Mouse (Mus musculus): ENCODE measurements around the gene Mtss1l. TPM values are rescaled to one million over a fixed set of nuclear protein-coding genes. Genes with fewer than 3 reads are reported as not detected.

Gene Mtss1l
- polyA plus RNA-seq, 1 experiment from 2014 or later, result 13.8 TPM

DNA sequence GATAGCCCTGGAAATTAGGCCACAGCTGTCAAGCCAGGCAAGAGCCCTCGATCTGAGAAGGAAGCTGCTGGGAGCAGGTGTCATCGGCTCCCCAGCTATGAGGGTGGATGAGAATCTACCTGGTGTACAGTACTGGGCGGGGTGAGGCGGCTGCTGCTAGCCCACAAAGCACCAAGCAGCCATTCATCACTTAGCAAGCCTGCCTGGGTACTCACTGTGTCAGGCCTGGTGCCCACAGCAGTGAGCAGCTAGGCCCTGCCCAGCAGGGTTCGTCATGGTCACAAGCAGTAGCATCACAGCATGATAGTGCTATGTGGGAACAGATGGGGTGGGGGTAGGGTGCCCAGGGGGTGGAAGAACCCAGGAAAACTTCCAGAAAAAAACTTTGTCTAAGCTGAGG lies 25.8 kb upstream of the Mtss1l start:
- H3K4me2 ChIP-seq (replicated peaks), result no peak overlapping the region
- no peak overlapping the region for H3K27ac ChIP-seq (replicated peaks)
- no peak overlapping the region for H3K9ac ChIP-seq
- no peaks in the 10 kb centered on the region; the same call in 1 of the 2 replicates for H3K36me3 ChIP-seq
- H3K4me1 ChIP-seq, result peaks cover 18% of the 10 kb centered on the region
- ATAC-seq (ENCODE audit: insufficient number of reproducible peaks, low FRiP score, low TSS enrichment, low read depth), result no peak
- no peak overlapping the region for H3K4me3 ChIP-seq (replicated peaks)
- 77% methylated on average over 5 of the region's 5 CpGs for WGBS
- H3K27me3 ChIP-seq, result no peaks in the 10 kb centered on the region
- no peaks in the 10 kb centered on the region for H3K9me3 ChIP-seq (replicated peaks)

DNA sequence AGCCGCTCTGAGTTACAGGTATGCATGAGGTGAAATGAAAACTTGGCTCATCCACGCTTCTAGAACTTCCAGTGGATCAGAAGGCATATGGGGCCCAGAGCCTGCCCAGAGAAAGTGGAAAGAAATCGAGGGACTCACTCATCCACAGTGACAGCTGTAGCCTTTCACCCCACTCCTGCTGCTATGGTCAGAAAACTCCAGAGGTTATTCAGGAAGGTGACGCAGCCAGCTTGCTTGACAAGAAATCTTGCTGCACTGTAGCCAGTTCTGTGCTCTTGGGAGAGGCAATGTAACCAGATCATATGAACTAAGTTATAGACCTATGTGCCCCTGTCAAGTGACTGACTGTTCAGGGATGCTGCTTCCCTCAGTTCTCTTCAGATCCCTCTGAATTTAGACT lies 25.2 kb upstream of the Mtss1l start:
- no peak for ATAC-seq (ENCODE audit: insufficient number of reproducible peaks, low FRiP score, low TSS enrichment, low read depth)
- H3K9ac ChIP-seq, result no peak overlapping the region
- H3K27ac ChIP-seq (replicated peaks), result no peak overlapping the region
- no peaks in the 10 kb centered on the region for H3K9me3 ChIP-seq (replicated peaks)
- no peaks in the 10 kb centered on the region; the same call in 1 of the 2 replicates for H3K36me3 ChIP-seq
- no peaks in the 10 kb centered on the region for H3K27me3 ChIP-seq
- WGBS, result 79% methylated on average over 4 of the region's 4 CpGs
- no peak overlapping the region for H3K4me3 ChIP-seq (replicated peaks)
- no peak overlapping the region for H3K4me2 ChIP-seq (replicated peaks)
- peaks cover 20% of the 10 kb centered on the region for H3K4me1 ChIP-seq

DNA sequence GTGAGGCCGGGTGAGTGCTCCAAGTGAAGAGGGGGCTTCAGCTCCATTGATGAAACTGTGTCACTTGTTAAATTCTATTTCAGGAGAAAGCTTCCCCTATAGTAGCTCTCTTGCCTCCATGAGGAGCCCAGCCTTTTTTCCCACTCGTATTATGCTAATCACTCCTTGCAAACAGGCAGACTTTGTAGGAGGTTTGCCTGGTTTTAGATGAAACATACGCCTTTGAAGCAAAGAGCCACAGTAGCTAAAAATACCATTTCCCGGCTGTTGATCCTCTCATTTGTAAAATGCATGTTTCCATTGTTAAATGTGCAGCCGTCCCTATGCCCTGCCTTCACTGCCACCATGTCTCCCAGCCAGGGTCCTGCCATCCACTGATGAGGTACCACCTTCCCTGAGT lies 23.7 kb upstream of the Mtss1l start:
- Histone ChIP-seq H3K27me3 (no peaks in the 10 kb centered on the region), H3K4me3 (replicated peaks) (no peak overlapping the region), H3K9ac (no peak overlapping the region), H3K4me1 (peaks cover 33% of the 10 kb centered on the region), H3K4me2 (replicated peaks) (no peak overlapping the region), H3K27ac (replicated peaks) (no peak overlapping the region), H3K9me3 (replicated peaks) (no peaks in the 10 kb centered on the region), H3K36me3 (no peaks in the 10 kb centered on the region)
- ATAC-seq (ENCODE audit: insufficient number of reproducible peaks, low FRiP score, low TSS enrichment, low read depth), result no peak
- 71% methylated on average over 5 of the region's 5 CpGs for WGBS

DNA sequence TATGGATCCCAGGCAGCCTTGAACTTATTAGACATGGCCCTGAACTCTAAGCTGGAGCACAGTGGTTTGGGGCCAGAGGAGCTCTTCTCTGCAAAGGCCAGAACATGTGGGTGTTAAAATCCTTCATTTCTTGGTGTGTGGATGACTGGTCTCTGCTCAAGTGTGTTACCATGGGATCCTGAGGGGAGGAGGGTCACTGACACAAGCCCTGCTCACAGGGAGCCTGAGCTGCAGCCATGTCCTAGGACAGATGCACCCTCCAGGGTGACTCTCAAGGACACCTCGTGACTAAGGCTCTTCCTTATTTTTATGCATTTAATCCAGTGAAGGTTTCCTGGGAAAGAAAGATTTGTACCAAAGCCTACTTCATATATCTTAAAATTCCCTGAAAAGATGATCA lies 23.2 kb upstream of the Mtss1l start:
- Histone ChIP-seq H3K36me3 (no peaks in the 10 kb centered on the region), H3K27me3 (no peaks in the 10 kb centered on the region), H3K4me1 (peaks cover 39% of the 10 kb centered on the region), H3K27ac (replicated peaks) (no peak overlapping the region), H3K4me3 (replicated peaks) (no peak overlapping the region), H3K9me3 (replicated peaks) (no peaks in the 10 kb centered on the region), H3K9ac (no peak overlapping the region), H3K4me2 (replicated peaks) (no peak overlapping the region)
- ATAC-seq (ENCODE audit: insufficient number of reproducible peaks, low FRiP score, low TSS enrichment, low read depth), result no peak
- 74% methylated on average over 1 of the region's 1 CpGs for WGBS

DNA sequence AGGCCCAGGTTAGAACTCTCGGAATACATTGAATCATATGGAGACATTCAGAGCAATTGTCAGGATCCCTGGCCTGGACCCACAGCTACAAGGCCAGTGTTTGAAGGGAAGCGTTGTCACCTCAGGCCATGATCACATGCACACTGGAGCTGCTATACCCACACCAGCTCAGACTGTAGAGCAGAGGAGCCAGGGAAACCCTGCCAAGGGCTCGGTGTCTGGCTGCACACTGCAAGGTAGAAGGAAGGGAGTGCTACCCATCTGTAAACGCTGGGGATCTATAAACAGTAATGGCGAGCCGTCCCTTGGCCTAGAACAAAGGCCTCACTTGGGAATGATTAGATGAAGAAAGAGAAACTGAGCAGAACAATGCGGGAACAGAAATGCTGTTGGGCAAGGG lies 21.8 kb upstream of the Mtss1l start:
- H3K4me2 ChIP-seq (replicated peaks), result no peak overlapping the region
- no peaks in the 10 kb centered on the region for H3K9me3 ChIP-seq (replicated peaks)
- H3K9ac ChIP-seq, result no peak overlapping the region
- H3K4me3 ChIP-seq (replicated peaks), result no peak overlapping the region
- H3K27ac ChIP-seq (replicated peaks), result no peak overlapping the region
- no peaks in the 10 kb centered on the region for H3K27me3 ChIP-seq
- H3K4me1 ChIP-seq, result peaks cover 53% of the 10 kb centered on the region
- H3K36me3 ChIP-seq, result no peaks in the 10 kb centered on the region
- 81% methylated on average over 7 of the region's 7 CpGs for WGBS
- ATAC-seq (ENCODE audit: insufficient number of reproducible peaks, low FRiP score, low TSS enrichment, low read depth), result no peak

DNA sequence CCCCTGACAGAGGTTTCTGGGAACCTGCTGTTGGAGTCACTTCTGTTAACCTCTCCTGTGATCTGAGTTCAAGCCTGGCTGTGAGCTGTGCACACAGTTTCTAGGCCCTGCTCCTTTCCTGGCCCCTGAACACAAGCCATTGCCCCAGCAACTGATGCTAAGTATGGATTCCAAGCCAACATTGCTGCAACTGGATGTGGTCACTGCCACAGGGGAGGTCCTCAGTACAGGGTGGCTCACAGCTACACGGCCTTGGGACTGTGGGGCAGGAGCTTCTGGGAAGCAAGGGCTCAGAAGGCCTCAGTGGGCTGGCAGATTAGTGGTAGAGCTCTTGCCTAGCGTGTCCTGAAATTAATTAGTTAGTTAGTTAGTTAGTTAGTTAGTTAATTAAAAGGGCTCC lies 20.7 kb upstream of the Mtss1l start:
- no peaks in the 10 kb centered on the region for H3K9me3 ChIP-seq (replicated peaks)
- ATAC-seq (ENCODE audit: insufficient number of reproducible peaks, low FRiP score, low TSS enrichment, low read depth), result no peak
- WGBS, result 88% methylated on average over 2 of the region's 2 CpGs
- no peak overlapping the region for H3K4me3 ChIP-seq (replicated peaks)
- H3K27me3 ChIP-seq, result no peaks in the 10 kb centered on the region
- H3K4me1 ChIP-seq, result peaks cover 54% of the 10 kb centered on the region
- H3K36me3 ChIP-seq, result no peaks in the 10 kb centered on the region
- no peak overlapping the region for H3K27ac ChIP-seq (replicated peaks)
- no peak overlapping the region for H3K4me2 ChIP-seq (replicated peaks)
- no peak overlapping the region for H3K9ac ChIP-seq

DNA sequence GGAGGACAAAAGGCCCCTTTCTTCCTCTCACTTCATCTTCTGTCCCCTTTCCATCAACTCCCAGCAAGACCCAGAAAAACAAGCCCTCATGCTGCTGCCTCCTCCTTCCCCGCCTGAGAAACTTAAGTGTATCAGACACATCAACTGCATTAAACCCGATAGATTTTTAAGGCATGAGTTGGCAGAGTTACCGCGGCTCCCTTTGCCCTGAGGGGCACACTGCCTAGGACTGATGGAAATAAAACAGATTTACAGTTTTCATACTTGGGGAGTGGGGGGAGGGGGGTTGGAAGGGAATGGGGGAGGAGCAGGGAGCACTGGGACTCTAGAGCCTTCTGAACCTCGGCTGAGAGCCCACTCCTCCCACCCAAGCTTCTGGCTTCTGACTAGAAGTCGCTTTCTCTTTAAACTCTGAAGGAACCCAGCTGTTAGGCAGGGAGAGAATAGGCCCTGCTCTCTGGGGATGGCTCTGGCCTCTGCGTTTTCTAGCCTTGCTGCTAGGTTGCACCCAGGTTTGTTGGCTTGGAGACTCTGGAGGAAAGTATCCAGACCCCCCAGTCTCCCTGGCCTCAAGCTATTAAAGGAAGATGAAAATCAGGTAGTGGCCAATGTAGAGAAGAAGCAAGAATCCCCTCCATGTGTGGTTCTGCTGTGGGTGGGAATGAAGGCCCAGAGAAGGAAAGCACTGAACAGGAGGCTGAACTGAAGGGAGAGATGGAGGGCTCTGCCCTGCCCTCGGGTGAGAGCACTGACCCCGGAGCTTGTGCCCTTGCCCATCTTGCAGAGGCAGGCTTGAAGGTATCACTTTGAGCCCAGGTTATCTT lies 18.4 kb upstream of the Mtss1l start:
- Histone ChIP-seq H3K4me3 (replicated peaks) (no peak overlapping the region), H3K9ac (no peak overlapping the region; the same call in 1 of the 2 replicates), H3K27me3 (no peaks in the 10 kb centered on the region), H3K4me1 (peaks cover 62% of the 10 kb centered on the region), H3K4me2 (replicated peaks) (no peak overlapping the region), H3K36me3 (no peaks in the 10 kb centered on the region), H3K9me3 (replicated peaks) (no peaks in the 10 kb centered on the region), H3K27ac (replicated peaks) (peak overlapping the region; percentile 80)
- peak; percentile 22; the same call in 1 of the 2 replicates for ATAC-seq (ENCODE audit: insufficient number of reproducible peaks, low FRiP score, low TSS enrichment, low read depth)
- WGBS, result 23% methylated on average over 9 of the region's 9 CpGs

DNA sequence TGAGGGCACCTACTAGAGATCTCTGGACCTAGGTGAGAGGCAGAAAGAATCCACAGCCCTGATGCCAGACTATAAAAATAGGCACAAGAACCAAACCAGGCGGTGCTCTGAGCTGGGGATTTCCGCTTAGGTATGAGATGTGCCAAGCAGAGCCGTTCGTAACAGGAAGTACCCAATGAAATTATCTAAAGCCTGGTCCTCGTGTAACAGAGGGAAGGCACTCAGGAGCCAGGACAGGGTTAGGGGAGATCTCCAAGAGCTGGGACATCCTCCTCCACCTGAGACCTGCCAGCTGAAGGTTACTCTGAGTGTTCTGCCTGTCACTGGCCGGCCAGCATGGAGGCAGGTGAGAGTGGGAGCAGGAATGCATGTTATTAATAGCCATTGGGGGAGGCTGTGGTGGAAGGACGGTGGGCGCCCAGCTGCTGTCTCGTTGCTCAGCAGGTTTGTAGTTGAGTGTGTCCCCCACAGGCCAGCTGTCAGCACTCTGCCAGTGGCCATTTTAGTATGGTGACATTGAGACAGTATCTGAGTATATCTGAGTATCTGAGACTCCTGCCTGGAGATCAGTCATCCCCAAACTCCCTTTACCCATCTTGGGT lies 17.7 kb upstream of the Mtss1l start:
- no peak overlapping the region for H3K4me3 ChIP-seq (replicated peaks)
- peaks cover 63% of the 10 kb centered on the region for H3K4me1 ChIP-seq
- H3K9ac ChIP-seq, result no peak overlapping the region; the same call in 1 of the 2 replicates
- H3K27ac ChIP-seq (replicated peaks), result peak overlapping the region; percentile 80
- no peaks in the 10 kb centered on the region for H3K27me3 ChIP-seq
- no peaks in the 10 kb centered on the region for H3K9me3 ChIP-seq (replicated peaks)
- no peak for ATAC-seq (ENCODE audit: insufficient number of reproducible peaks, low FRiP score, low TSS enrichment, low read depth)
- H3K36me3 ChIP-seq, result no peaks in the 10 kb centered on the region
- WGBS, result 57% methylated on average over 9 of the region's 9 CpGs
- H3K4me2 ChIP-seq (replicated peaks), result no peak overlapping the region

DNA sequence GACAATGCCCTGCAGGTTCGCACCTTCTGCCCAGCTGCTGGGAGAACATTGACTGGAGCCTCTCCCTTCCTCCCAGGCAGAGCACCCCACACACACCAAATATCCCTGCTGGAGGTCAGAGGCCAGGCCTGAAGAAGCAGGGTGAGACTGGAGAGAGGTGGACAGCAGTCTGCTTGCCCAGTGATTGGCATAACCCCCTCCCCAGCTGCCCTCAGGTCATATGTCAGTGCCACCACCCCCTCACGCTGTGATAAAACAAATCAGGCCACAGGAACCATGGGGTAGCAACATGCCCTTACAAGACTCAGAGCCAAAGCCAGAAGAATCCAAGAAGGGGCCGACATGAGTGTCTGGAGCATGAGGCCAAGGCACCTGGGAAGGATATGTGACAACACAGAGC lies 17.2 kb upstream of the Mtss1l start:
- ATAC-seq (ENCODE audit: insufficient number of reproducible peaks, low FRiP score, low TSS enrichment, low read depth), result no peak
- Histone ChIP-seq H3K27me3 (no peaks in the 10 kb centered on the region), H3K4me2 (replicated peaks) (no peak overlapping the region), H3K27ac (replicated peaks) (peak overlapping the region; percentile 80), H3K36me3 (no peaks in the 10 kb centered on the region), H3K9me3 (replicated peaks) (no peaks in the 10 kb centered on the region), H3K4me1 (peaks cover 64% of the 10 kb centered on the region), H3K4me3 (replicated peaks) (no peak overlapping the region), H3K9ac (no peak overlapping the region)
- WGBS, result 59% methylated on average over 3 of the region's 3 CpGs

DNA sequence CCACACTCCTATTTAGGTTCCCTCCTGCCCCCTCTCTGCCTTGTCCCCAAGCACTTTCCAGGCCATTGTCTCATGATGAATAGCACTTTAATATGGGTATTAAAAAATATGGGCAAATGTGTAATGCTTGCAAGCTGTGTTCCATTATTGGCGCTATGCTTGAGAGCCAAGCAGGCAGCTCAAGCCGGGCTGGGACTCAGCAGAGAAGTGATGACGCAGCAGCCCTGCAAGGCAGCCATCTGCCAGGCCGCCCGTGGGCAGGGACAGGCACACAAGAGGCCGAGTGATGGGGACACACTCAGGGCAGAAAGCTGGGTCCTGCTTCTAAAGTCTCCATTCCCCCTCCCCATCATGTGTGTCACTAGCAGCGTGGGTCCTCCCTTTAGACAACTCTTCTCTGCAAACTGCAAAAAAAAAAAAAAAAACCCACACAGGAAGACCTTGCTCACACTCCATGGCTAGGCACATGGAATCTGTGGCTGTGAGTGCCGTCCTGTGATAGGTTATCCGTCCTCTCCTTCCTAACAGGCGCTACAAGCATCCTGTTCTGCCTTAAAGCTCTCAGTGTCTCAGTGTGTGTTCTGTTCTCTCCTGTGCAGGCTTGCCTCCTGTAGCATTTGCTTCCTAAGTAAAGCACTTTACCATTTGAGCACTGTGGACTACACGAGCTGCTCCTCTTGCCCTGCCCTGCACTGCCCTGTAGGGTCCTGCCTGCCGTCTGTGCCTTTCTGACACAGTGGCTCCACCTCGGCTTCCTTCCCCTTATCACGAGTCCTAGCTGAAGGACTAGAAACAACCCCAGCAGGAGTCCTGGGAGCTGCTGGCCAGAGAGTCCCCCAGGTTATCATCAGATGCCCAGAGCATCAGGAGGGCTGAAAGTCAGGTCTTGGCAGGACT lies 15.6 kb upstream of the Mtss1l start:
- Histone ChIP-seq H3K9ac (no peak overlapping the region), H3K27me3 (no peaks in the 10 kb centered on the region), H3K4me2 (replicated peaks) (no peak overlapping the region), H3K4me1 (peaks cover 78% of the 10 kb centered on the region), H3K9me3 (replicated peaks) (no peaks in the 10 kb centered on the region), H3K4me3 (replicated peaks) (no peak overlapping the region), H3K36me3 (no peaks in the 10 kb centered on the region), H3K27ac (replicated peaks) (peak overlapping the region; percentile 82)
- 39% methylated on average over 14 of the region's 14 CpGs for WGBS
- 0 out of 2 replicates have a peak, but pooled peaks have one; percentile 48 for ATAC-seq (ENCODE audit: insufficient number of reproducible peaks, low FRiP score, low TSS enrichment, low read depth)

DNA sequence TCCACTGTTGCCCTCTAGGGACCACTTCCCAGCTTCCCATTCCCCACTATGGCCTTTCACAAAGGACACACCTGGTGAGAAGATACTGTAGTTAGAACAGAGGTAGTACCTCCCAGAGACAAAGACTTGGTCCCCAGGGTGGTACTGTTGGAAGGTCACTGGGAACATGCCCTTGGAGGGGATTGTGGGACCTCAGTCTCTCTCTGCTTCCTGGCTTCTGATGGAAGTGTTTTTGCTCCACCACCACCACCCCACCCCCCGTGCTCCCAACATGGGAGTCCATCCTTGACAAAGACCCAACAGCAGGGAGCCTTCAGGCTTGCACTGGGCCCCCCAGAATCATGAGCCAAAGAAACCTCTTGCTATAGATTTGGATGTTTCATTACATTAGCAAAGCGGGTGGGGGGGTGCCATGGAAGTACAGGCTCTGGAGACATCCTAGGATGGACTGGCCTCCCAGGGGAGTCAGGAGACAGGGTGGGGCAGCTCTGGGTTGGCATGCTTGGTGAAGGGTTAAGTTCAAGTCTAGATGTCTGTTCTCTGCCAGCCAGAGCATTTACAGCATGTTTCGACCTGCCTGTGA lies 14.9 kb upstream of the Mtss1l start:
- Histone ChIP-seq H3K9ac (no peak overlapping the region), H3K4me2 (replicated peaks) (no peak overlapping the region), H3K9me3 (replicated peaks) (no peaks in the 10 kb centered on the region), H3K4me1 (peaks cover 83% of the 10 kb centered on the region), H3K27me3 (no peaks in the 10 kb centered on the region), H3K4me3 (replicated peaks) (no peak overlapping the region), H3K36me3 (no peaks in the 10 kb centered on the region), H3K27ac (replicated peaks) (peak overlapping the region; percentile 82)
- WGBS, result 82% methylated on average over 3 of the region's 3 CpGs
- no peak for ATAC-seq (ENCODE audit: insufficient number of reproducible peaks, low FRiP score, low TSS enrichment, low read depth)

All from embryonic facial prominence, embryonic 15.5 days (tissue).